ENCODE assay signal across 11 mouse cellular contexts in genomic region chr14:8220306-8220705, GRCm38 (mm10). TPM values are rescaled to one million over a fixed set of nuclear protein-coding genes. Genes with fewer than 3 reads are reported as not detected.
DNase-seq lines count a peak whose midpoint lies in the region; ATAC-seq and TF ChIP-seq lines count a peak whose summit lies in the region.
"Had no signal": no experiment of that assay in that cellular context is flagged by ENCODE, and none has a peak within 500 bp of the region (broad histone marks: within the 10 kb centered on the region; RNA-seq: fewer than 3 reads in every experiment).

No protein-coding gene starts in this region.

- TF ChIP-seq CTCF in lung, postnatal 0 days (IDR thresholded peaks at IDR 0.05), result peak; percentile 57

- peaks cover 6% of the 10 kb centered on the region; the same call in 1 of the 2 replicates for H3K4me1 ChIP-seq in lung, postnatal 0 days (ENCODE audit: insufficient read depth, low read depth, low read length)

- no peak overlapping the region for H3K9ac ChIP-seq in lung, postnatal 0 days (replicated peaks; ENCODE audit: low read depth)
- H3K9ac ChIP-seq: hindbrain, embryonic 15.5 days; limb, embryonic 15.5 days; neural tube, embryonic 13.5 days had no signal

- WGBS in lung, postnatal 0 days, result 70% methylated on average over 7 of the region's 7 CpGs

- peak; percentile 39 to 61 for DNase-seq in cerebellum, adult 18-20 months
- DNase-seq in lung, postnatal 0 days (ENCODE audit: low spot score), result no peak
- DNase-seq in lung, postnatal 4 days, result no peak
- DNase-seq in cerebellum, adult 9-10 months, result peak; percentile 66
- DNase-seq in layer of hippocampus, postnatal 36 days, result no peak
- DNase-seq in right cerebral cortex, adult 2 months (ENCODE audit: low spot score in 2 of 2), result no peak

- ATAC-seq in cerebellum, adult (ENCODE audit: insufficient number of reproducible peaks, low FRiP score, low TSS enrichment), result no peak
- ATAC-seq in lung, postnatal 0 days, result no peak
- ATAC-seq in megakaryocyte progenitor cell, adult 5-6 weeks (replicated peaks; ENCODE audit: poor library complexity), result peak; percentile 56

- H3K9me3 ChIP-seq in lung, postnatal 0 days (ENCODE audit: low read length), result no peaks in the 10 kb centered on the region
- H3K9me3 ChIP-seq: hindbrain, embryonic 15.5 days; limb, embryonic 15.5 days; neural tube, embryonic 13.5 days had no signal

- no peak overlapping the region for H3K4me3 ChIP-seq in lung, postnatal 0 days (ENCODE audit: low read depth, low read length)
- H3K4me3 ChIP-seq: hindbrain, embryonic 15.5 days; limb, embryonic 15.5 days; neural tube, embryonic 13.5 days had no signal

- no peaks in the 10 kb centered on the region for H3K27me3 ChIP-seq in lung, postnatal 0 days (replicated peaks; ENCODE audit: insufficient read depth, low read length)
- H3K27me3 ChIP-seq: limb, embryonic 15.5 days had no signal

- H3K36me3 ChIP-seq in lung, postnatal 0 days (ENCODE audit: insufficient read depth, low read length), result 0 out of 2 replicates have a peak, but pooled peaks cover 5% of the 10 kb centered on the region

- H3K27ac ChIP-seq in lung, postnatal 0 days (ENCODE audit: low read length), result no peak overlapping the region
- H3K27ac ChIP-seq: hindbrain, embryonic 15.5 days; limb, embryonic 15.5 days; neural tube, embryonic 13.5 days had no signal

- H3K4me2 ChIP-seq in lung, postnatal 0 days (replicated peaks; ENCODE audit: low read depth, low read length), result no peak overlapping the region
- H3K4me2 ChIP-seq: hindbrain, embryonic 15.5 days; limb, embryonic 15.5 days; neural tube, embryonic 13.5 days had no signal

- TF ChIP-seq EP300 in lung, postnatal 0 days (IDR thresholded peaks at IDR 0.05), result no peak

RNA-seq across cellular contexts. Expression of gene Kctd6, which starts 6.4 kb away (rescaled TPM):
- 18.5 and 19.5 TPM in 2 replicates for polyA plus RNA-seq in lung, postnatal 0 days (2015; fragmentation: Nextera tagmentation; extraction: Ambion mirVana)
- total RNA-seq in megakaryocyte progenitor cell, adult 5-6 weeks (2015), result 4.2 and 4.7 TPM in 2 replicates
- 3.9 and 5.2 TPM in 2 replicates for total RNA-seq in megakaryocyte progenitor cell, adult 5-6 weeks (2017)
- 10 to 100 TPM; 76.1 to 78.8 TPM for total RNA-seq in layer of hippocampus, postnatal 36 days (2021)

RNA-seq across cellular contexts. Expression of gene Acox2, which starts 38.8 kb away (rescaled TPM):
- polyA plus RNA-seq in lung, postnatal 0 days (2015; fragmentation: Nextera tagmentation; extraction: Ambion mirVana), result 6.3 and 7.2 TPM in 2 replicates
- not detected in 2 replicates for total RNA-seq in megakaryocyte progenitor cell, adult 5-6 weeks (2015)
- total RNA-seq in megakaryocyte progenitor cell, adult 5-6 weeks (2017), result not detected in 2 replicates
- not detected for total RNA-seq in layer of hippocampus, postnatal 36 days (2021)
- polyA plus RNA-seq: neural tube, embryonic 13.5 days had no signal

RNA-seq across cellular contexts. Expression of gene Pdhb, which starts 47.5 kb away (rescaled TPM):
- 129 and 140 TPM in 2 replicates for polyA plus RNA-seq in lung, postnatal 0 days (2015; fragmentation: Nextera tagmentation; extraction: Ambion mirVana)
- total RNA-seq in megakaryocyte progenitor cell, adult 5-6 weeks (2015), result 84.6 and 98.4 TPM in 2 replicates
- total RNA-seq in megakaryocyte progenitor cell, adult 5-6 weeks (2017), result 144 and 170 TPM in 2 replicates
- total RNA-seq in layer of hippocampus, postnatal 36 days (2021), result 100 to 1,000 TPM; 185 to 197 TPM

Comparison
In these comparisons a context has a peak if more than half of its experiments do, and no peak if none do; other contexts are left out.
1. DNase-seq: peak in cerebellum, adult 18-20 months (2 of 2) and cerebellum, adult 9-10 months (single experiment); none in lung, postnatal 0 days (single experiment), lung, postnatal 4 days (0 of 2), layer of hippocampus, postnatal 36 days (0 of 2) and right cerebral cortex, adult 2 months (0 of 2).
2. RNA of gene Kctd6, which starts 6.4 kb away (total RNA-seq): 76.1 to 78.8 TPM in layer of hippocampus, postnatal 36 days; 3.9 to 5.2 TPM in megakaryocyte progenitor cell, adult 5-6 weeks; every median in the first group is over 10 times any median in the second.